Mouse (Mus musculus) CD8-positive naive resting alpha-beta T cell, adult 2 months (primary cell): Measurements from ENCODE around the gene Tgfbr3.

Source experiments
- DNase-seq, 2 experiments: peaks; one replicate each; pipeline ENCODE4 v3.0.0; 2022; ENCODE audit warnings: low read depth in 2 of 2, low spot score in 2 of 2

Tgfbr3 gene

GRCm38 (mm10) chr5:107289234-107289764 lies at the start of gene Tgfbr3:
TSS of gene Tgfbr3 (minus strand) at chr5:107289629.
- peak; percentile 62 to 80 for DNase-seq

GRCm38 (mm10) chr5:107330916-107331421 lies 41.5 kb upstream of the Tgfbr3 start, which contains the start of gene Brdt:
TSS of gene Brdt (plus strand) at chr5:107331159.
- no peak for DNase-seq

- peak in 1 of 2 experiments; percentile 8 for DNase-seq
These were observed 31.3 kb upstream of the Tgfbr3 start for GRCm38 (mm10) chr5:107320703-107321102.

GRCm38 (mm10) chr5:107317141-107317540 lies 27.7 kb upstream of the Tgfbr3 start:
- DNase-seq = no peak

GRCm38 (mm10) chr5:107307432-107307831 lies 18.0 kb upstream of the Tgfbr3 start:
- no peak for DNase-seq

GRCm38 (mm10) chr5:107304117-107304825 lies 14.8 kb upstream of the Tgfbr3 start:
- DNase-seq = no peak

- DNase-seq = no peak
These were observed 14.0 kb upstream of the Tgfbr3 start for GRCm38 (mm10) chr5:107303350-107303861.

- no peak for DNase-seq
These were observed 9.4 kb upstream of the Tgfbr3 start for GRCm38 (mm10) chr5:107298854-107299253.

- no peak for DNase-seq
These were observed 7.3 kb upstream of the Tgfbr3 start for GRCm38 (mm10) chr5:107296512-107297322.

GRCm38 (mm10) chr5:107295817-107296511 lies 6.5 kb upstream of the Tgfbr3 start:
- no peak for DNase-seq

- DNase-seq = no peak
These were observed 5.8 kb upstream of the Tgfbr3 start for GRCm38 (mm10) chr5:107295061-107295816.

- DNase-seq = no peak
These were observed 4.6 kb upstream of the Tgfbr3 start for GRCm38 (mm10) chr5:107294041-107294440.

- DNase-seq = no peak
These were observed 557 bp upstream of the Tgfbr3 start for GRCm38 (mm10) chr5:107289986-107290385.

- DNase-seq = peak in 1 of 2 experiments; percentile 23
These were observed 799 bp downstream of the Tgfbr3 start for GRCm38 (mm10) chr5:107288427-107289233.

- DNase-seq = no peak
These were observed 1.5 kb downstream of the Tgfbr3 start for GRCm38 (mm10) chr5:107287908-107288267.

- peak; percentile 72 to 79 for DNase-seq
These were observed 2.0 kb downstream of the Tgfbr3 start for GRCm38 (mm10) chr5:107287254-107287907.

- no peak for DNase-seq
These were observed 3.9 kb downstream of the Tgfbr3 start for GRCm38 (mm10) chr5:107285563-107285962.

- no peak for DNase-seq
These were observed 5.4 kb downstream of the Tgfbr3 start for GRCm38 (mm10) chr5:107283935-107284524.
